Mouse (Mus musculus): ENCODE measurements around the gene Scaf8.
"Not testable (repeated sequence)": the region's sequence is repeated elsewhere in the genome, so short reads cannot be mapped to it uniquely, and the experiment has no call there.

DNA sequence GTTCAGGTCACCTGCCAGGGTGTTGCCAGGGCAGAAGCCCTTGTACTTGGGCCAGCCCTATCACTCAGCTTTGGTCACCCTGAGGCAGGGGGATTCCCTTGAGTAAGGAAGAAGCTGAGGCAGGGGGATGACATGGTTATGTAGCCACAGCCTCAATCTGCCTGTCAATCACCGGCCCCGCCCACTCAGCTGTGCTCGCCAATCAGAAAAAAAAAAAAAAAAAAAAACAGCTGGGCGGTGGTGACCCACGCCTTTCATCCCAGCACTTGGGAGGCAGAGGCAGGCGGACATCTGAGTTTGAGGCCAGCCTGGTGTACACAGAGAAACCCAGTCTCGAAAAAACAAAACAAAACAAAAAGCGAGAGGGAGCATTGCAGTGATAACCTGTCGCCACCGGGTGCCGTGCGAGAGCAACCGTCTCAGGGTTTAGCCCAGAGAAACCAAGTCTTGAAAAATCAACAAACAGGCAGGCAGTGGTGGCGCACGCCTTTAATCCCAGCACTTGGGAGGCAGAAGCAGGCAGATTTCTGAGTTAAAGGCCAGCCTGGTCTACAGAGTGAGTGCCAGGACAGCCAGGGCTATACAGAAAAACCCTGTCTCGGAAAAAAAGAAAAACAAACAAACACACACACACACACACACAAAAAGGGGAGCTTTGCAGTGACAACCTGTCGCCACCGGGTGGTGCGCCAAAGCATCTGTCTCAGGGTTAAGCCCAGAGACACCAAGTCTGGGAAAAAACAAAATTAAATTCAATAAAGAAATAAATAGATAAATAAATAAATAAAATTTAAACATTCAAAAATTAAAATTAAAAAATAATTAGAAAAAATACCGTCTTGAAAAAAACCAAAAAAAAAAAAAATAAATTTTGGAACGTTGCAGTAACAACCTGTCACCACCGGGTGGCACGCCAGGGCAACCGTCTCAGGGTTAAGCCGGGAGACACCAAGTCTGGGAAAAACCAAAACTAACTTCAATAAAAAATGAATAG, 31.7 kb upstream of the Scaf8 start:
- TF ChIP-seq RAD21 (IDR thresholded peaks at IDR 0.05; ENCODE audit: low read depth, low read length); E2F4 (IDR thresholded peaks at IDR 0.05; ENCODE audit: insufficient replicate concordance, low read depth, low read length); POLR2A (IDR thresholded peaks at IDR 0.05; ENCODE audit: low read depth, low read length); GABPA (IDR thresholded peaks at IDR 0.05; ENCODE audit: insufficient replicate concordance, low read depth, low read length); RCOR1 (conservative IDR thresholded peaks at IDR 0.05; ENCODE audit: low read depth, low read length); MAX (IDR thresholded peaks at IDR 0.05; ENCODE audit: low read length); ZKSCAN1 (IDR thresholded peaks at IDR 0.05; ENCODE audit: borderline replicate concordance, low read depth, low read length): not testable (repeated sequence)
- TF ChIP-seq CTCF (conservative IDR thresholded peaks at IDR 0.05 in 1 of 2, IDR thresholded peaks at IDR 0.05 in 1 of 2; ENCODE audit: low read depth in 2 of 2, low read length in 2 of 2): peak; percentile 9 to 51; a peak in 2 of 4 replicates
